Comparison of ENCODE assay signal across 25 mouse cellular contexts in genomic region chr16:20454155-20454654, GRCm38 (mm10). TPM values are rescaled to one million over a fixed set of nuclear protein-coding genes. Genes with fewer than 3 reads are reported as not detected.
DNase-seq lines count a peak whose midpoint lies in the region; ATAC-seq and TF ChIP-seq lines count a peak whose summit lies in the region.
"Had no signal": no experiment of that assay in that cellular context is flagged by ENCODE, and none has a peak within 500 bp of the region (broad histone marks: within the 10 kb centered on the region; RNA-seq: fewer than 3 reads in every experiment).

No protein-coding gene starts in this region.

- DNase-seq in heart, adult 11 months: peak; percentile 14
- no peak for DNase-seq in heart, adult 9 months (ENCODE audit: low spot score in 2 of 2)
- DNase-seq in MEL (ENCODE audit: low read depth, low spot score) (peak; percentile 37), adipocyte (ENCODE audit: low spot score) (no peak)
- DNase-seq in lung, postnatal 4 days: no peak
- DNase-seq: adrenal gland, adult 2 months; adrenal gland, postnatal 36 days; cerebellum, adult 2 months; cerebellum, postnatal 14 days; embryo, embryonic 11 days; gastrocnemius, postnatal 36 days; heart, adult 18-20 months; heart, postnatal 14 days; kidney, adult 11 months had no signal

- no peak overlapping the region for H3K27ac ChIP-seq in MEL (ENCODE audit: control insufficient read depth, low read depth, low read length)
- peak overlapping the region; percentile 44 for H3K27ac ChIP-seq in small intestine, adult 2 months (ENCODE audit: insufficient read depth, low read depth, low read length)
- H3K27ac ChIP-seq in kidney, embryonic 14.5 days (ENCODE audit: low read depth, low read length): no peak overlapping the region
- H3K27ac ChIP-seq: embryonic facial prominence, embryonic 15.5 days; forebrain, embryonic 10.5 days; forebrain, embryonic 15.5 days; heart, embryonic 15.5 days; hindbrain, embryonic 13.5 days; hindbrain, postnatal 0 days had no signal

- no peaks in the 10 kb centered on the region for H3K79me2 ChIP-seq in MEL (ENCODE audit: control insufficient read depth, insufficient read depth, low read length, poor library complexity)

- TF ChIP-seq CTCF in MEL (IDR thresholded peaks at IDR 0.05 in 2 of 3, conservative IDR thresholded peaks at IDR 0.05 in 1 of 3; ENCODE audit: control insufficient read depth in 1 of 3, insufficient read depth in 1 of 3, low read depth in 2 of 3, low read length in 3 of 3, poor library complexity in 1 of 3, severe bottlenecking in 1 of 3): no peak
- TF ChIP-seq CTCF in small intestine, adult 2 months (IDR thresholded peaks at IDR 0.05; ENCODE audit: extremely low read depth, insufficient read length, insufficient replicate concordance, low read depth, low read length): no peak

- H3K36me3 ChIP-seq in MEL (ENCODE audit: control insufficient read depth in 1 of 2, insufficient read depth in 2 of 2, low read length in 2 of 2): no peaks in the 10 kb centered on the region; a peak in 1 of 4 replicates
- no peaks in the 10 kb centered on the region for H3K36me3 ChIP-seq in small intestine, adult 2 months (ENCODE audit: control insufficient read depth, insufficient read depth, low read length)
- no peaks in the 10 kb centered on the region for H3K36me3 ChIP-seq in kidney, embryonic 14.5 days (ENCODE audit: control insufficient read depth, insufficient read depth, low read length)
- H3K36me3 ChIP-seq: embryonic facial prominence, embryonic 15.5 days; forebrain, embryonic 10.5 days; forebrain, embryonic 15.5 days; heart, embryonic 15.5 days; hindbrain, embryonic 13.5 days had no signal

- ATAC-seq in kidney, embryonic 14.5 days (ENCODE audit: low FRiP score, low TSS enrichment): no peak
- ATAC-seq: activated CD4-positive, CD25-positive, alpha-beta regulatory T cell, adult 4 months; forebrain, embryonic 15.5 days; hindbrain, postnatal 0 days had no signal

- TF ChIP-seq EP300 in MEL (IDR thresholded peaks at IDR 0.05; ENCODE audit: low read depth in 1 of 2, low read length in 2 of 2): no peak

- H3K27me3 ChIP-seq in MEL (ENCODE audit: control insufficient read depth in 1 of 2, insufficient read depth in 2 of 2, low read length in 2 of 2): no peaks in the 10 kb centered on the region
- H3K27me3 ChIP-seq in small intestine, adult 2 months (ENCODE audit: control insufficient read depth, insufficient read depth, low read length): no peaks in the 10 kb centered on the region
- no peaks in the 10 kb centered on the region for H3K27me3 ChIP-seq in kidney, embryonic 14.5 days (ENCODE audit: control insufficient read depth, insufficient read depth, low read length)
- H3K27me3 ChIP-seq: embryonic facial prominence, embryonic 15.5 days; forebrain, embryonic 15.5 days; heart, embryonic 15.5 days; hindbrain, embryonic 13.5 days had no signal

- no peak overlapping the region for H3K4me3 ChIP-seq in MEL (ENCODE audit: control insufficient read depth in 1 of 2, insufficient read depth in 1 of 2, low read depth in 2 of 2, low read length in 2 of 2)
- H3K4me3 ChIP-seq in small intestine, adult 2 months (ENCODE audit: low read depth, low read length): no peak overlapping the region
- no peak overlapping the region for H3K4me3 ChIP-seq in kidney, embryonic 14.5 days (ENCODE audit: low read length)
- H3K4me3 ChIP-seq: embryonic facial prominence, embryonic 15.5 days; erythroblast, embryonic 14.5 days; forebrain, embryonic 10.5 days; forebrain, embryonic 15.5 days; heart, embryonic 15.5 days; hindbrain, embryonic 13.5 days had no signal

- H3K4me1 ChIP-seq in MEL (ENCODE audit: control insufficient read depth in 1 of 2, insufficient read depth in 2 of 2, low read length in 2 of 2): no peaks in the 10 kb centered on the region; a peak in 1 of 4 replicates
- no peaks in the 10 kb centered on the region for H3K4me1 ChIP-seq in small intestine, adult 2 months (ENCODE audit: control insufficient read depth, insufficient read depth, insufficient read length, low read length)
- H3K4me1 ChIP-seq in kidney, embryonic 14.5 days (ENCODE audit: control insufficient read depth, insufficient read depth, low read length): no peaks in the 10 kb centered on the region
- H3K4me1 ChIP-seq: embryonic facial prominence, embryonic 15.5 days; forebrain, embryonic 15.5 days; heart, embryonic 15.5 days; hindbrain, embryonic 13.5 days had no signal

- no peak overlapping the region for H3K9ac ChIP-seq in MEL (ENCODE audit: control insufficient read depth, low read depth, low read length, poor library complexity, severe bottlenecking)
- H3K9ac ChIP-seq in kidney, embryonic 14.5 days (ENCODE audit: low read depth, low read length): no peak overlapping the region
- H3K9ac ChIP-seq: embryonic facial prominence, embryonic 15.5 days; forebrain, embryonic 15.5 days; heart, embryonic 15.5 days; hindbrain, embryonic 13.5 days had no signal

- no peak for TF ChIP-seq POLR2A in MEL (IDR thresholded peaks at IDR 0.05; ENCODE audit: control insufficient read depth in 1 of 2, insufficient read depth in 1 of 2, low read depth in 1 of 2, low read length in 2 of 2, poor library complexity in 1 of 2)
- TF ChIP-seq POLR2A in small intestine, adult 2 months (IDR thresholded peaks at IDR 0.05; ENCODE audit: low read depth, low read length): no peak

- no peaks in the 10 kb centered on the region for H3K9me3 ChIP-seq in MEL (replicated peaks; ENCODE audit: insufficient read depth, low read length)
- no peaks in the 10 kb centered on the region for H3K9me3 ChIP-seq in kidney, embryonic 14.5 days (ENCODE audit: control insufficient read depth, low read length)
- H3K9me3 ChIP-seq: embryonic facial prominence, embryonic 15.5 days; forebrain, embryonic 10.5 days; forebrain, embryonic 15.5 days; heart, embryonic 15.5 days; hindbrain, embryonic 13.5 days had no signal

- H3K4me2 ChIP-seq in kidney, embryonic 14.5 days (replicated peaks; ENCODE audit: low read depth, low read length): no peak overlapping the region
- H3K4me2 ChIP-seq: embryonic facial prominence, embryonic 15.5 days; forebrain, embryonic 15.5 days; heart, embryonic 11.5 days; heart, embryonic 15.5 days; hindbrain, embryonic 13.5 days had no signal

- TF ChIP-seq RAD21 in MEL (IDR thresholded peaks at IDR 0.05; ENCODE audit: low read depth, low read length): no peak

- WGBS in small intestine, adult 2 months: 91% methylated on average over 6 of the region's 6 CpGs
- 93% methylated on average over 6 of the region's 6 CpGs for WGBS in kidney, embryonic 14.5 days

TF ChIP-seq in MEL, 35 proteins besides CTCF, POLR2A, EP300 and RAD21:
- no peak for TF ChIP-seq POLR2AphosphoS2 (IDR thresholded peaks at IDR 0.05; ENCODE audit: low read length)
- TF ChIP-seq MEF2A (IDR thresholded peaks at IDR 0.05; ENCODE audit: extremely low read depth, insufficient replicate concordance, low read depth, low read length, poor library complexity, severe bottlenecking): no peak
- no peak for TF ChIP-seq UBTF (IDR thresholded peaks at IDR 0.05; ENCODE audit: borderline replicate concordance, insufficient read depth, low read depth, low read length)
- TF ChIP-seq ZNF384 (IDR thresholded peaks at IDR 0.05; ENCODE audit: low read depth, low read length): no peak
- TF ChIP-seq GATA1 (IDR thresholded peaks at IDR 0.05; ENCODE audit: low read depth, low read length): no peak
- no peak for TF ChIP-seq MXI1 (IDR thresholded peaks at IDR 0.05; ENCODE audit: low read depth, low read length)
- TF ChIP-seq SMC3 (IDR thresholded peaks at IDR 0.05; ENCODE audit: low read depth, low read length): no peak
- no peak for TF ChIP-seq USF2 (IDR thresholded peaks at IDR 0.05; ENCODE audit: borderline replicate concordance in 1 of 2, insufficient read depth in 1 of 2, low read depth in 1 of 2, low read length in 2 of 2)
- no peak for TF ChIP-seq MAFK (IDR thresholded peaks at IDR 0.05; ENCODE audit: borderline replicate concordance, low read depth, low read length)
- TF ChIP-seq CHD2 (IDR thresholded peaks at IDR 0.05; ENCODE audit: low read length): no peak
- TF ChIP-seq NRF1 (IDR thresholded peaks at IDR 0.05; ENCODE audit: insufficient read depth, low read depth, low read length, poor library complexity, severe bottlenecking): no peak

RNA-seq across cellular contexts. Expression of gene Abcc5, which starts 28.0 kb away (rescaled TPM):
- total RNA-seq in MEL (2012; rRNA removed): 16.4 and 17.6 TPM in 2 replicates
- polyA plus RNA-seq in MEL (2012; ENCODE audit: insufficient read depth in 1 of 2, insufficient read length in 2 of 2, low read depth in 1 of 2, low replicate concordance in 2 of 2, missing spikeins in 1 of 2): 10 to 100 TPM in 1 of 2 experiments, not detected in 1; 31.7 TPM
- polyA plus RNA-seq in small intestine, adult 2 months (2012; rRNA removed): 17.7 and 19.1 TPM in 2 replicates
- polyA plus RNA-seq in kidney, embryonic 14.5 days (2014; fragmentation: Nextera tagmentation; extraction: Ambion mirVana): 37.3 and 64.0 TPM in 2 replicates

RNA-seq across cellular contexts. Expression of gene Eif2b5, which starts 44.4 kb away (rescaled TPM):
- total RNA-seq in MEL (2012; rRNA removed): 131 and 137 TPM in 2 replicates
- 100 to 1,000 TPM in 1 of 2 experiments, 10 to 100 TPM in 1; 91.1 to 115 TPM for polyA plus RNA-seq in MEL (2012; ENCODE audit: insufficient read depth in 1 of 2, insufficient read length in 2 of 2, low read depth in 1 of 2, low replicate concordance in 2 of 2, missing spikeins in 1 of 2)
- 11.7 and 16.1 TPM in 2 replicates for polyA plus RNA-seq in small intestine, adult 2 months (2012; rRNA removed)
- 68.6 and 115 TPM in 2 replicates for polyA plus RNA-seq in kidney, embryonic 14.5 days (2014; fragmentation: Nextera tagmentation; extraction: Ambion mirVana)

Comparison
In these comparisons a context has a peak if more than half of its experiments do, and no peak if none do; other contexts are left out.
1. DNase-seq: peak in heart, adult 11 months (single experiment) and MEL (single experiment); none in heart, adult 9 months (0 of 2), lung, postnatal 4 days (0 of 2) and adipocyte (single experiment).